Mouse (Mus musculus) hindbrain, embryonic 16.5 days (tissue): ENCODE results near the gene Rab7b. TPM values are rescaled to one million over a fixed set of nuclear protein-coding genes. Genes with fewer than 3 reads are reported as not detected.

Source experiments
- ATAC-seq: fragments of 200-750 bp; cut with Nextera tagmentation; 2 replicates; pipeline ENCODE4 v1.8.0; 2017; ENCODE audit warnings: moderate TSS enrichment, moderate library complexity
- H3K27ac ChIP-seq: fragments of 300-500 bp; sonication (generic); 2 replicates; pipeline ENCODE4 v1.5.1; 2014; ENCODE audit warnings: low read depth, mild to moderate bottlenecking, control low read depth, low read length, moderate library complexity
- H3K27me3 ChIP-seq: fragments of 300-500 bp; sonication (generic); replicated peaks from 2 replicates; pipeline ENCODE4 v1.6.1; 2014; ENCODE audit warnings: low read length; ENCODE audit not compliant: control insufficient read depth, insufficient read depth
- H3K36me3 ChIP-seq: fragments of 300-500 bp; sonication (generic); 2 replicates; pipeline ENCODE4 v1.6.1; 2014; ENCODE audit warnings: mild to moderate bottlenecking, low read length, moderate library complexity, mixed read lengths; ENCODE audit not compliant: control insufficient read depth, insufficient read depth
- H3K4me1 ChIP-seq: fragments of 300-500 bp; sonication (generic); 2 replicates; pipeline ENCODE4 v1.6.1; 2014; ENCODE audit warnings: low read depth, low read length; ENCODE audit not compliant: control insufficient read depth, insufficient read depth
- H3K4me2 ChIP-seq: fragments of 300-500 bp; sonication (generic); 2 replicates; pipeline ENCODE4 v1.6.1; 2014; ENCODE audit warnings: mild to moderate bottlenecking, low read length, control low read depth, moderate library complexity
- H3K4me3 ChIP-seq: fragments of 300-500 bp; sonication (generic); 2 replicates; pipeline ENCODE4 v1.5.1; 2014; ENCODE audit warnings: mild to moderate bottlenecking, low read length, control low read depth, moderate library complexity
- H3K9ac ChIP-seq: fragments of 300-500 bp; sonication (generic); 2 replicates; pipeline ENCODE4 v1.6.1; 2014; ENCODE audit warnings: low read depth, mild to moderate bottlenecking, control low read depth, low read length, moderate library complexity
- H3K9me3 ChIP-seq: fragments of 300-500 bp; sonication (generic); 2 replicates; pipeline ENCODE4 v1.6.1; 2014; ENCODE audit warnings: mild to moderate bottlenecking, low read length, moderate library complexity; ENCODE audit not compliant: control insufficient read depth
- WGBS: fragments of 180-500 bp; shearing (Covaris S2); extraction: QIAGEN DNeasy Blood & Tissue Kit; methylation state at CpG from one replicate; pipeline ENCODE4 v1.1.7; 2014; 5-methylcytosine and 5-hydroxymethylcytosine counted together
- polyA plus RNA-seq: library from polyadenylated mRNA; unstranded; fragments of >200 nt; fragmentation: Nextera tagmentation; extraction: Ambion mirVana; gene quantifications from 2 replicates; pipeline ENCODE4 v1.2.1, GENCODE M21; 2015

Gene Rab7b
- polyA plus RNA-seq, 1 experiment from 2014 or later = 1.1 TPM

GRCm38 (mm10) chr1:131660716-131661472, 27.6 kb upstream of the Rab7b start:
- H3K4me2 ChIP-seq = no peak overlapping the region
- 0 out of 2 replicates have a peak, but pooled peaks cover 3% of the 10 kb centered on the region for H3K4me1 ChIP-seq
- no peak overlapping the region for H3K27ac ChIP-seq
- no peaks in the 10 kb centered on the region for H3K36me3 ChIP-seq
- no peak for ATAC-seq
- H3K9ac ChIP-seq = no peak overlapping the region
- 76% methylated on average over 7 of the region's 7 CpGs for WGBS
- no peaks in the 10 kb centered on the region for H3K9me3 ChIP-seq
- no peaks in the 10 kb centered on the region for H3K27me3 ChIP-seq
- H3K4me3 ChIP-seq = no peak overlapping the region

- Histone ChIP-seq H3K36me3 (no peaks in the 10 kb centered on the region), H3K4me3 (no peak overlapping the region), H3K9ac (no peak overlapping the region), H3K4me1 (0 out of 2 replicates have a peak, but pooled peaks cover 3% of the 10 kb centered on the region), H3K27ac (no peak overlapping the region), H3K4me2 (no peak overlapping the region), H3K27me3 (no peaks in the 10 kb centered on the region), H3K9me3 (no peaks in the 10 kb centered on the region)
- ATAC-seq = no peak
- WGBS = 71% methylated on average over 3 of the region's 3 CpGs
These were observed 26.7 kb upstream of the Rab7b start for GRCm38 (mm10) chr1:131661749-131662148.

GRCm38 (mm10) chr1:131663286-131663995, 25.1 kb upstream of the Rab7b start:
- H3K27ac ChIP-seq = no peak overlapping the region
- no peaks in the 10 kb centered on the region for H3K4me1 ChIP-seq
- no peak overlapping the region for H3K9ac ChIP-seq
- no peaks in the 10 kb centered on the region for H3K27me3 ChIP-seq
- H3K9me3 ChIP-seq = no peaks in the 10 kb centered on the region
- no peak overlapping the region for H3K4me2 ChIP-seq
- no peak for ATAC-seq
- 85% methylated on average over 9 of the region's 9 CpGs for WGBS
- no peaks in the 10 kb centered on the region for H3K36me3 ChIP-seq
- no peak overlapping the region for H3K4me3 ChIP-seq

GRCm38 (mm10) chr1:131664136-131664535, 24.4 kb upstream of the Rab7b start:
- H3K4me3 ChIP-seq = no peak overlapping the region
- H3K36me3 ChIP-seq = no peaks in the 10 kb centered on the region
- ATAC-seq = no peak
- no peak overlapping the region for H3K27ac ChIP-seq
- no peaks in the 10 kb centered on the region for H3K27me3 ChIP-seq
- 89% methylated on average over 5 of the region's 5 CpGs for WGBS
- H3K4me1 ChIP-seq = no peaks in the 10 kb centered on the region
- H3K9me3 ChIP-seq = no peaks in the 10 kb centered on the region
- H3K4me2 ChIP-seq = no peak overlapping the region
- no peak overlapping the region for H3K9ac ChIP-seq

DNA sequence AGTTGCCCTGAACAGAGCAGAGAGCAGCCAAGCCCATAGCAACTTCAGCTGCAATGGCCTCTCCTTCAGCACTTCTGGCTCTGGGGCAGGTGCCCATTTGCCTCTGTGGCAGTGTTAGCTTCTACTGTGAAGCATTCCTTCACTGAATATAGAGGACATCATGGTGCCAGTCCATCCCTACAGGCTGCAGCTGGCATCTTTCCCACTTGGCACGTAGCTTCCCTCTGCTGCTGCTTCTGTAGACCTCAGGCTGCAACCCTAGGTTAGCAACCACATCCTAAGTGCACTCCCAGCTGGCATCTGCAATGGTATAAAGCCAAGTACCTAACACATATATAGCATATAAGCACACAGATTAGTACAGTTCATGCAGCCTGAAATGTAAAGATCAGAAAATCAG, 22.6 kb upstream of the Rab7b start:
- H3K27me3 ChIP-seq = no peaks in the 10 kb centered on the region
- WGBS = 52% methylated on average over 1 of the region's 1 CpGs
- H3K27ac ChIP-seq = no peak overlapping the region
- no peak overlapping the region for H3K4me3 ChIP-seq
- H3K4me1 ChIP-seq = no peaks in the 10 kb centered on the region
- no peak overlapping the region for H3K4me2 ChIP-seq
- no peaks in the 10 kb centered on the region for H3K9me3 ChIP-seq
- no peak overlapping the region for H3K9ac ChIP-seq
- H3K36me3 ChIP-seq = no peaks in the 10 kb centered on the region
- no peak for ATAC-seq

DNA sequence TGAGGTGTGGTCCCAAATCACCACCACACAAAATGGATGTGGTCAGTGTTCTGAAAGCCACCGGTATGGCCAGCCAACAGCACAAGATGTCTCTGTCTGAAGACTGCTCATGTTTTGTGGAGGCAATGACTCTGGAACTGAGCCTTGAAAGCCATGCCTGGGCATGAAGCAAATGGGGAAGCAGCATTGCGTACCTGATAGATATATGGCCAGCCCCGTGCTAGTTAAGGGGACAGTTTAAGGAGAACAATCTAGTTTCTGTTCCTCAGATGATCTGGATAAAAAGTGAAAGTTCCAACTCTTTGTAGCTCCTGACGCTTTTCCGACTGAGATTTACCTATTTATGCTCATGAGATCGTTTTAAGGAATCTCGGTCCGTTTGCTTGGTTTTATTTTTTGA, 17.4 kb upstream of the Rab7b start:
- no peak for ATAC-seq
- 95% methylated on average over 8 of the region's 8 CpGs for WGBS
- no peak overlapping the region for H3K9ac ChIP-seq
- H3K27me3 ChIP-seq = no peaks in the 10 kb centered on the region
- no peaks in the 10 kb centered on the region for H3K4me1 ChIP-seq
- H3K4me2 ChIP-seq = no peak overlapping the region
- H3K27ac ChIP-seq = no peak overlapping the region
- H3K36me3 ChIP-seq = no peaks in the 10 kb centered on the region
- no peaks in the 10 kb centered on the region for H3K9me3 ChIP-seq
- H3K4me3 ChIP-seq = no peak overlapping the region

GRCm38 (mm10) chr1:131672361-131672760, 16.1 kb upstream of the Rab7b start:
- no peak overlapping the region for H3K4me3 ChIP-seq
- ATAC-seq = no peak
- H3K27ac ChIP-seq = no peak overlapping the region
- H3K27me3 ChIP-seq = no peaks in the 10 kb centered on the region
- H3K9me3 ChIP-seq = no peaks in the 10 kb centered on the region
- whole genome bisulfite sequencing = 87% methylated on average over 7 of the region's 7 CpGs
- H3K9ac ChIP-seq = no peak overlapping the region
- H3K4me1 ChIP-seq = no peaks in the 10 kb centered on the region
- no peak overlapping the region for H3K4me2 ChIP-seq
- no peaks in the 10 kb centered on the region for H3K36me3 ChIP-seq

GRCm38 (mm10) chr1:131679644-131680043, 8.9 kb upstream of the Rab7b start:
- H3K9ac ChIP-seq = no peak overlapping the region
- no peaks in the 10 kb centered on the region for H3K36me3 ChIP-seq
- no peaks in the 10 kb centered on the region for H3K9me3 ChIP-seq
- no peak overlapping the region for H3K4me2 ChIP-seq
- no peak overlapping the region for H3K27ac ChIP-seq
- 91% methylated on average over 5 of the region's 5 CpGs for WGBS
- ATAC-seq = no peak
- H3K27me3 ChIP-seq = no peaks in the 10 kb centered on the region
- no peak overlapping the region for H3K4me3 ChIP-seq
- no peaks in the 10 kb centered on the region for H3K4me1 ChIP-seq

DNA sequence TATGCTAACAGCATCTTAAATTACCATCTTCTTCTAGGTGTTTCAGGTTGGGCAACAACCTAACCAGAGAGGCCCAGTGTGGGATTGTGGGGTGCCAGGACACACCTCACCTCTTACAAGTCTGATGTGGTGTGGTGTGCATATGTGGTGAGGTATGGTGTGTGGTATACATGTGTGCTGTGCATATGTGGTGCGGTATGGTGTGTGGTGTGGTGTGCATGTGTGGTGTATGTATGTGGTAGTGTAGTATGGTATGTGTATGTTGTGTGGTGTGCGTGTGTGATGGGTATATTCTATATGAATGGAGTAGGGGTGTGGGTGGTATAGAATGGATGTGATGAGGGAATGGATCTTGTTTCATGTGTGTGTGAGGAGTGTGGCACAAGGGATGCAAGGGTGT, 756 bp upstream of the Rab7b start:
- H3K36me3 ChIP-seq = no peaks in the 10 kb centered on the region
- H3K4me2 ChIP-seq = no peak overlapping the region
- 99% methylated on average over 2 of the region's 2 CpGs for WGBS
- H3K9me3 ChIP-seq = no peaks in the 10 kb centered on the region
- H3K4me1 ChIP-seq = no peaks in the 10 kb centered on the region
- no peak overlapping the region for H3K27ac ChIP-seq
- ATAC-seq = no peak
- no peak overlapping the region for H3K4me3 ChIP-seq
- H3K9ac ChIP-seq = no peak overlapping the region
- no peaks in the 10 kb centered on the region for H3K27me3 ChIP-seq
